Mouse (Mus musculus): ENCODE measurements at regions not wholly inside any gene's neighbourhood (a gene's known extent, or its start where the extent isn't known, plus 50 kb on each side); places are given as distances from the start of the nearest gene placed in this dataset.

DNA sequence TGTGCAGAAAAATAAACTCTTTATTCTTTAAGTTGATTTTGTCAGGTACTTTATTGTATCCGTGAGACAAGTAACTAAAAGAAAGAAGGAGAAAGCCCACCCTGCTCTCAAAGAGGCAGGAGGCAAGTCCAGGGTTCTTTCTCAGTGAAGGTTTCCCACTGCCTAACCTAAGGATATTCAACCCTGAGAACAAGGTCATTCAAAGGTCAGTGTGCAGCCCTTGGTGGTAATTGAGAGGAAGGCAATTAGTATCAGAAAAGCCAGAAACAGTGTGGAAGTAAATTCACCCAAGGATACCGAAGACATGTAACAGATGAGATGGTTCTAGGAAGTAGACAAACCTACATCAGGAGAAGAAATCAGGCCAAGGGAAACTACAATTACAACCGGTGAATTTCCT, 373.9 kb upstream of the Hs6st1 start:
- TF ChIP-seq NANOG (IDR thresholded peaks at IDR 0.05; ENCODE audit: borderline replicate concordance, low read length) (no peak), CTCF (conservative IDR thresholded peaks at IDR 0.05; ENCODE audit: low read length) (no peak), POU5F1 (IDR thresholded peaks at IDR 0.05; ENCODE audit: borderline replicate concordance, low read length) (no peak)

All from E14TG2a.4 (cell line).